ENCODE assay signal across 22 mouse cellular contexts in genomic region chr19:41792934-41793486, GRCm38 (mm10). TPM values are rescaled to one million over a fixed set of nuclear protein-coding genes. Genes with fewer than 3 reads are reported as not detected.
DNase-seq lines count a peak whose midpoint lies in the region; ATAC-seq and TF ChIP-seq lines count a peak whose summit lies in the region.
"Had no signal": no experiment of that assay in that cellular context is flagged by ENCODE, and none has a peak within 500 bp of the region (broad histone marks: within the 10 kb centered on the region; RNA-seq: fewer than 3 reads in every experiment).

No protein-coding gene starts in this region.

- peaks cover 3% of the 10 kb centered on the region; the same call in 1 of the 2 replicates for H3K36me3 ChIP-seq in heart, embryonic 11.5 days (ENCODE audit: control insufficient read depth, insufficient read depth, low read length)
- peaks cover 30% of the 10 kb centered on the region for H3K36me3 ChIP-seq in megakaryocyte, embryonic 14.5 days (replicated peaks; ENCODE audit: low read length)
- H3K36me3 ChIP-seq in intestine, embryonic 16.5 days (ENCODE audit: control insufficient read depth, insufficient read depth, low read length) = no peaks in the 10 kb centered on the region

- peak; percentile 18 for DNase-seq in heart, adult 11 months
- DNase-seq in heart, postnatal 14 days = no peak
- DNase-seq in cerebellum, adult 2 months = no peak
- DNase-seq: adrenal gland, postnatal 14 days; B cell, adult 2 months; cerebellum, adult 18-20 months; cerebellum, postnatal 10 days; forebrain, postnatal 0 days; gastrocnemius, postnatal 14 days; heart, postnatal 10 days had no signal

- WGBS in heart, embryonic 11.5 days (ENCODE audit: insufficient replicate concordance) = 67% methylated on average over 1 of the region's 1 CpGs
- 47% methylated on average over 1 of the region's 1 CpGs for WGBS in intestine, embryonic 16.5 days
- 81% methylated on average over 1 of the region's 1 CpGs for WGBS in cerebellum, adult 2 months

- no peak for ATAC-seq in heart, embryonic 11.5 days (replicated peaks; ENCODE audit: insufficient number of reproducible peaks, low FRiP score, low TSS enrichment)
- no peak for ATAC-seq in megakaryocyte, adult 5-6 weeks (ENCODE audit: poor library complexity, severe bottlenecking)
- ATAC-seq in intestine, embryonic 16.5 days = peak; percentile 51
- ATAC-seq: activated CD4-positive, CD25-positive, alpha-beta regulatory T cell, adult 4 months; CD4-positive, CD25-positive, alpha-beta regulatory T cell, adult 4 months; forebrain, embryonic 13.5 days; forebrain, postnatal 0 days; Patski had no signal

- no peaks in the 10 kb centered on the region for H3K27me3 ChIP-seq in heart, embryonic 11.5 days (ENCODE audit: control insufficient read depth, insufficient read depth, low read length)
- H3K27me3 ChIP-seq in megakaryocyte, embryonic 14.5 days (replicated peaks) = no peaks in the 10 kb centered on the region
- no peaks in the 10 kb centered on the region for H3K27me3 ChIP-seq in intestine, embryonic 16.5 days (replicated peaks; ENCODE audit: control insufficient read depth, insufficient read depth, low read length)
- no peaks in the 10 kb centered on the region for H3K27me3 ChIP-seq in cerebellum, adult 2 months (ENCODE audit: control insufficient read depth, insufficient read depth, low read length)
- H3K27me3 ChIP-seq: forebrain, embryonic 13.5 days; Patski had no signal

- no peak overlapping the region for H3K4me2 ChIP-seq in heart, embryonic 11.5 days
- H3K4me2 ChIP-seq in intestine, embryonic 16.5 days (ENCODE audit: low read depth, low read length) = no peak overlapping the region
- H3K4me2 ChIP-seq: forebrain, embryonic 13.5 days; hindbrain, embryonic 14.5 days had no signal

- H3K27ac ChIP-seq in heart, embryonic 11.5 days (ENCODE audit: low read depth, low read length) = no peak overlapping the region
- peak overlapping the region; percentile 60; the same call in 1 of the 2 replicates for H3K27ac ChIP-seq in intestine, embryonic 16.5 days (ENCODE audit: low read length)
- no peak overlapping the region for H3K27ac ChIP-seq in cerebellum, adult 2 months (ENCODE audit: insufficient read depth, low read length)
- H3K27ac ChIP-seq: embryonic facial prominence, embryonic 10.5 days; forebrain, embryonic 13.5 days; hindbrain, embryonic 14.5 days had no signal

- H3K4me1 ChIP-seq in heart, embryonic 11.5 days (ENCODE audit: control insufficient read depth, insufficient read depth, low read length) = no peaks in the 10 kb centered on the region
- peaks cover 88% of the 10 kb centered on the region for H3K4me1 ChIP-seq in megakaryocyte, embryonic 14.5 days
- H3K4me1 ChIP-seq in intestine, embryonic 16.5 days (ENCODE audit: control insufficient read depth, insufficient read depth, low read length) = peaks cover 13% of the 10 kb centered on the region
- no peaks in the 10 kb centered on the region for H3K4me1 ChIP-seq in cerebellum, adult 2 months (ENCODE audit: control insufficient read depth, insufficient read depth, low read length)

- no peak overlapping the region for H3K4me3 ChIP-seq in heart, embryonic 11.5 days (ENCODE audit: low read depth, low read length)
- peak overlapping the region; percentile 9 for H3K4me3 ChIP-seq in megakaryocyte, embryonic 14.5 days (replicated peaks)
- no peak overlapping the region for H3K4me3 ChIP-seq in intestine, embryonic 16.5 days (ENCODE audit: low read length)
- H3K4me3 ChIP-seq in cerebellum, adult 2 months (replicated peaks; ENCODE audit: insufficient read depth, low read depth, low read length) = no peak overlapping the region
- H3K4me3 ChIP-seq: embryonic facial prominence, embryonic 10.5 days; forebrain, embryonic 13.5 days had no signal

- no peak overlapping the region for H3K9ac ChIP-seq in heart, embryonic 11.5 days (ENCODE audit: low read depth, low read length)
- no peak overlapping the region for H3K9ac ChIP-seq in intestine, embryonic 16.5 days (ENCODE audit: low read depth, low read length)
- H3K9ac ChIP-seq: forebrain, embryonic 13.5 days; forebrain, postnatal 0 days; hindbrain, embryonic 14.5 days had no signal

- no peaks in the 10 kb centered on the region for H3K9me3 ChIP-seq in heart, embryonic 11.5 days (replicated peaks; ENCODE audit: control insufficient read depth, low read length)
- no peaks in the 10 kb centered on the region for H3K9me3 ChIP-seq in megakaryocyte, embryonic 14.5 days
- H3K9me3 ChIP-seq in intestine, embryonic 16.5 days (ENCODE audit: control insufficient read depth, low read length) = no peaks in the 10 kb centered on the region
- H3K9me3 ChIP-seq: embryonic facial prominence, embryonic 10.5 days; forebrain, embryonic 13.5 days had no signal

- TF ChIP-seq CTCF in cerebellum, adult 2 months (IDR thresholded peaks at IDR 0.05; ENCODE audit: borderline replicate concordance, insufficient read depth, low read depth, low read length) = no peak

- intact Hi-C loops in heart, postnatal 14 days (cut with DNase I) = no loop called here

- no peak for TF ChIP-seq POLR2A in cerebellum, adult 2 months (IDR thresholded peaks at IDR 0.05; ENCODE audit: borderline replicate concordance, insufficient read depth, low read length)

RNA-seq across cellular contexts. Expression of gene Arhgap19, which starts 8.8 kb away (rescaled TPM):
- polyA plus RNA-seq in heart, embryonic 11.5 days (2014; fragmentation: Nextera tagmentation; extraction: Ambion mirVana) = 20.8 and 22.8 TPM in 2 replicates
- polyA plus RNA-seq in megakaryocyte, embryonic 14.5 days (2012; ENCODE audit: insufficient read depth, low replicate concordance) = 1.8 TPM in 1 of 2 replicates, not detected in the other
- 48.5 and 50.3 TPM in 2 replicates for total RNA-seq in megakaryocyte, adult 5-6 weeks (2015)
- total RNA-seq in megakaryocyte, adult 5-6 weeks (2017) = 62.7 and 65.3 TPM in 2 replicates
- polyA plus RNA-seq in intestine, embryonic 16.5 days (2015; fragmentation: Nextera tagmentation; extraction: Ambion mirVana) = 14.2 and 14.8 TPM in 2 replicates
- 1 to 10 TPM; 2.5 to 3.5 TPM for total RNA-seq in heart, postnatal 14 days (2021)
- polyA plus RNA-seq in cerebellum, adult 2 months (2012; rRNA removed) = 2.4 and 2.5 TPM in 2 replicates

RNA-seq across cellular contexts. Expression of gene Frat1, which starts 36.8 kb away (rescaled TPM):
- polyA plus RNA-seq in heart, embryonic 11.5 days (2014; fragmentation: Nextera tagmentation; extraction: Ambion mirVana) = 3.5 and 3.6 TPM in 2 replicates
- polyA plus RNA-seq in megakaryocyte, embryonic 14.5 days (2012; ENCODE audit: insufficient read depth, low replicate concordance) = 25.1 and 50.6 TPM in 2 replicates
- total RNA-seq in megakaryocyte, adult 5-6 weeks (2015) = 5.2 and 6.3 TPM in 2 replicates
- 6.1 and 6.3 TPM in 2 replicates for total RNA-seq in megakaryocyte, adult 5-6 weeks (2017)
- polyA plus RNA-seq in intestine, embryonic 16.5 days (2015; fragmentation: Nextera tagmentation; extraction: Ambion mirVana) = 11.9 and 12.2 TPM in 2 replicates
- 1 to 10 TPM; 2.5 to 3.2 TPM for total RNA-seq in heart, postnatal 14 days (2021)
- polyA plus RNA-seq in cerebellum, adult 2 months (2012; rRNA removed) = 13.2 and 14.7 TPM in 2 replicates

RNA-seq across cellular contexts. Expression of gene Slit1, which starts 49.5 kb away (rescaled TPM):
- 0.11 TPM in 2 replicates for polyA plus RNA-seq in heart, embryonic 11.5 days (2014; fragmentation: Nextera tagmentation; extraction: Ambion mirVana)
- 0.34 TPM in 1 of 2 replicates, not detected in the other for polyA plus RNA-seq in megakaryocyte, embryonic 14.5 days (2012; ENCODE audit: insufficient read depth, low replicate concordance)
- total RNA-seq in megakaryocyte, adult 5-6 weeks (2015) = 0.05 and 0.29 TPM in 2 replicates
- not detected in 2 replicates for total RNA-seq in megakaryocyte, adult 5-6 weeks (2017)
- polyA plus RNA-seq in intestine, embryonic 16.5 days (2015; fragmentation: Nextera tagmentation; extraction: Ambion mirVana) = 0.45 and 0.68 TPM in 2 replicates
- total RNA-seq in heart, postnatal 14 days (2021) = under 1 TPM; 0.07 to 0.12 TPM
- polyA plus RNA-seq in cerebellum, adult 2 months (2012; rRNA removed) = 3.9 and 4.9 TPM in 2 replicates
- total RNA-seq: hematopoietic stem cell, adult 5-6 weeks had no signal
- polyA plus RNA-seq: CD4-positive, CD25-positive, alpha-beta regulatory T cell, adult 4 months; heart, embryonic 14.5 days had no signal

RNA-seq across cellular contexts. Expression of gene Frat2, which starts 54.9 kb away (rescaled TPM):
- 1.1 and 2.2 TPM in 2 replicates for polyA plus RNA-seq in heart, embryonic 11.5 days (2014; fragmentation: Nextera tagmentation; extraction: Ambion mirVana)
- polyA plus RNA-seq in megakaryocyte, embryonic 14.5 days (2012; ENCODE audit: insufficient read depth, low replicate concordance) = 16.8 and 19.5 TPM in 2 replicates
- 7.7 and 9.5 TPM in 2 replicates for total RNA-seq in megakaryocyte, adult 5-6 weeks (2015)
- total RNA-seq in megakaryocyte, adult 5-6 weeks (2017) = 9.2 and 9.4 TPM in 2 replicates
- 4.7 and 6.0 TPM in 2 replicates for polyA plus RNA-seq in intestine, embryonic 16.5 days (2015; fragmentation: Nextera tagmentation; extraction: Ambion mirVana)
- 1 to 10 TPM; 5.9 to 6.6 TPM for total RNA-seq in heart, postnatal 14 days (2021)
- polyA plus RNA-seq in cerebellum, adult 2 months (2012; rRNA removed) = 6.9 and 7.1 TPM in 2 replicates
